Mouse (Mus musculus) ES-Bruce4 (cell line): Measurements from ENCODE around the gene Krtap3-3. TPM values are rescaled to one million over a fixed set of nuclear protein-coding genes. Genes with fewer than 3 reads are reported as not detected.

Source experiments
- H3K27ac ChIP-seq: 2 replicates; pipeline ENCODE4 v1.5.1; 2012; ENCODE audit warnings: low read length, inconsistent platforms; ENCODE audit not compliant: insufficient read depth
- H3K27me3 ChIP-seq: 2 replicates; pipeline ENCODE4 v1.6.1; 2012; ENCODE audit warnings: mild to moderate bottlenecking, low read length, inconsistent platforms; ENCODE audit not compliant: control insufficient read depth, poor library complexity, insufficient read depth, severe bottlenecking
- H3K36me3 ChIP-seq: 2 replicates; pipeline ENCODE4 v1.6.1; 2012; ENCODE audit warnings: inconsistent platforms, mild to moderate bottlenecking, low read length, moderate library complexity; ENCODE audit not compliant: control insufficient read depth, poor library complexity, insufficient read depth, severe bottlenecking
- H3K4me1 ChIP-seq: one replicate; pipeline ENCODE4 v1.8.1; 2011; ENCODE audit warnings: low read length; ENCODE audit not compliant: control insufficient read depth, insufficient read depth
- H3K4me3 ChIP-seq: 2 replicates; pipeline ENCODE4 v1.5.1; 2011; ENCODE audit warnings: low read depth, mild to moderate bottlenecking, low read length
- H3K9ac ChIP-seq: 2 replicates; pipeline ENCODE4 v1.6.1; 2012; ENCODE audit warnings: low read depth, mild to moderate bottlenecking, inconsistent platforms; ENCODE audit not compliant: poor library complexity, severe bottlenecking
- H3K9me3 ChIP-seq: replicated peaks from 2 replicates; pipeline ENCODE4 v1.6.1; 2012; ENCODE audit warnings: mild to moderate bottlenecking, low read length, inconsistent platforms; ENCODE audit not compliant: control insufficient read depth, poor library complexity, insufficient read depth, severe bottlenecking
- CTCF ChIP-seq: IDR thresholded peaks from one replicate; pipeline ENCODE4 v1.8.1; 2011; ENCODE audit warnings: low read depth, low read length
- EP300 ChIP-seq: IDR thresholded peaks from 2 replicates; pipeline ENCODE4 v1.6.1; 2011; ENCODE audit warnings: low read depth, low read length; ENCODE audit not compliant: insufficient read depth
- POLR2A ChIP-seq: IDR thresholded peaks from one replicate; pipeline ENCODE4 v1.8.1; 2011; ENCODE audit warnings: low read length; ENCODE audit not compliant: insufficient read depth
- polyA plus RNA-seq: library from polyadenylated mRNA; stranded (reverse); fragments of >200 nt; gene quantifications from 2 replicates; pipeline ENCODE4 v1.2.4, GENCODE M21; 2011; ENCODE audit warnings: low read depth; ENCODE audit not compliant: missing spikeins, insufficient read depth, insufficient read length

The Krtap3-3 gene
- polyA plus RNA-seq, 1 experiment: not detected

DNA sequence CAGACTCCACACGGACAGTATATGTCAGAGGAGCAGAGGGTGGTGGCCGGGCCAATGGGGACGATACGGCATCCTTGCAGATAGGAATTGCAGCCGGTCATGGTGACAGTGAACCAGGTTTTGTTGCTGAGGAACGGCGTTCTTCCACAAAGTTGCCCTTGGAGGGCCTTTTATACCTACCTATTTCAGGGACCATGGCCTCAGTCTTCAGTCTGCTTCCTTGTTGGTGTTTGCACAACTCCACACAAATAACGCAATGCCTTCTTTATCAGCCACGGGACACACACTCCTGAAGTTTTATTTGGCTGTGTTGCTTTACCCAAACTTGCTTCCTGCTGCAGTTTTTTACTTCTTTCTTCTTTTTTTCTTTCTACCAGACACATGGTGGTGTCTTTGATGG, 8.7 kb upstream of the Krtap3-3 start, which contains the start of gene Gm11939:
Gene Gm11939 (minus strand): TSS at position 101 of the 400 bp plus-strand sequence.
- H3K4me1 ChIP-seq: no peaks in the 10 kb centered on the region
- H3K27me3 ChIP-seq: no peaks in the 10 kb centered on the region
- H3K27ac ChIP-seq: no peak within 1 kb of the TSS
- H3K9ac ChIP-seq: no peak within 1 kb of the TSS
- no peak within 1 kb of the TSS for H3K4me3 ChIP-seq
- TF ChIP-seq EP300 (no peak), CTCF (no peak), POLR2A (no peak)
- no peaks in the 10 kb centered on the region for H3K9me3 ChIP-seq
- no peaks in the 10 kb centered on the region for H3K36me3 ChIP-seq

GRCm38 (mm10) chr11:99557976-99558745, 7.5 kb upstream of the Krtap3-3 start:
- Histone ChIP-seq H3K9ac (no peak overlapping the region), H3K9me3 (no peaks in the 10 kb centered on the region), H3K4me1 (no peaks in the 10 kb centered on the region), H3K36me3 (no peaks in the 10 kb centered on the region), H3K27ac (no peak overlapping the region), H3K27me3 (no peaks in the 10 kb centered on the region), H3K4me3 (no peak overlapping the region)
- no peak for TF ChIP-seq CTCF
- TF ChIP-seq POLR2A: no peak
- TF ChIP-seq EP300: no peak

DNA sequence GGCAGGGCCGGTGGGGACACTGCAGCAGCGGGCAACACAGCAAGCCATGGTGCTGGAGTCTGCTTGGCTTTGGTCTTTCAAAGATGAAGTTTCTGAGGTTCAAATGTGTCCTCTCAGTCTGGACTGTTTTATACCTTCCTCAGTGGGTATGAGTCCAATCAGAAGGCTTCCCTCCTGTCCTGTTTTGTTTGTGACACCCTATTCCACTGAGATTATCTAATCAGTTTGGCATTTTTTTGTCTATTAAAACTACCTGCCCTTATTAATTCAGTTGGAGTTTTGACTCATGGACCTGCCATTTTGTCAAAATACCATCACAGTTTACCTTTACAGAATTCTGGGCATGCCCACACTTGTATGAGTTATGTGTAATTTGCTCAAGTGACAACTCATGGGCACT, 6.1 kb upstream of the Krtap3-3 start, which contains the start of gene Krtap3-2:
Gene Krtap3-2 (minus strand): TSS at position 101 of the 400 bp plus-strand sequence.
- TF ChIP-seq EP300: no peak
- TF ChIP-seq POLR2A: no peak
- no peak for TF ChIP-seq CTCF
- Histone ChIP-seq H3K4me3 (no peak within 1 kb of the TSS), H3K9me3 (no peaks in the 10 kb centered on the region)

GRCm38 (mm10) chr11:99556195-99556594, 5.5 kb upstream of the Krtap3-3 start:
- no peaks in the 10 kb centered on the region for H3K9me3 ChIP-seq
- H3K36me3 ChIP-seq: no peaks in the 10 kb centered on the region
- H3K27me3 ChIP-seq: no peaks in the 10 kb centered on the region
- no peak overlapping the region for H3K4me3 ChIP-seq
- TF ChIP-seq EP300 (no peak), CTCF (no peak), POLR2A (no peak)
- H3K9ac ChIP-seq: no peak overlapping the region
- no peak overlapping the region for H3K27ac ChIP-seq
- no peaks in the 10 kb centered on the region for H3K4me1 ChIP-seq

More for the DNA sequence above, 6.1 kb upstream of the Krtap3-3 start, which contains the start of gene Krtap3-2:
- H3K36me3 ChIP-seq: no peaks in the 10 kb centered on the region
- H3K27me3 ChIP-seq: no peaks in the 10 kb centered on the region
- no peak within 1 kb of the TSS for H3K27ac ChIP-seq
- no peaks in the 10 kb centered on the region for H3K4me1 ChIP-seq
- no peak within 1 kb of the TSS for H3K9ac ChIP-seq

GRCm38 (mm10) chr11:99547892-99548291, 2.8 kb downstream of the Krtap3-3 start:
- no peak overlapping the region for H3K27ac ChIP-seq
- TF ChIP-seq CTCF (no peak), EP300 (no peak), POLR2A (no peak)

DNA sequence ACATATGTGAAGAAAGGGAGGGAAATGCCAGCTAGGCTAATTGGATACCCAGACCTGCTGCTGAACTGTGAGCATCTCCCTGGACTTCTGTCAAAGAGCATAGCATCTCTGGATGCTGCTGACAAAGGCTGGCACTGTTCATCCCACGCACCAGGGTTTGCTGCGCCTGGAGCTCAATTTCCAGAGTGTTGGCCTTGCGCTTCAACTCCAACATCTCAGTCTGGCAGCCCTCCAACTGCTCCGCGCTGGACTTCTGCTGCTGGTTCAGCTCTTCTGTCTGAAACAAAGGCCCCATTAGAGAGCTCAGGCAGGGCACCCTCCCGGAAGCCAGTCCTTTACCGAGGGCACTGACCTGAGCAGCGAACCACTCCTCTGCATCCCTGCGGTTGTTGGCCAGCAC, 10.9 kb downstream of the Krtap3-3 start:
- Histone ChIP-seq H3K9ac (no peak overlapping the region), H3K27ac (no peak overlapping the region), H3K27me3 (no peaks in the 10 kb centered on the region), H3K36me3 (no peaks in the 10 kb centered on the region), H3K9me3 (no peaks in the 10 kb centered on the region), H3K4me3 (no peak overlapping the region), H3K4me1 (no peaks in the 10 kb centered on the region)
- TF ChIP-seq EP300 (no peak), POLR2A (no peak), CTCF (no peak)

More at GRCm38 (mm10) chr11:99547892-99548291, 2.8 kb downstream of the Krtap3-3 start:
- no peaks in the 10 kb centered on the region for H3K9me3 ChIP-seq
- H3K4me1 ChIP-seq: no peaks in the 10 kb centered on the region
- no peak overlapping the region for H3K9ac ChIP-seq
- no peak overlapping the region for H3K4me3 ChIP-seq
- H3K27me3 ChIP-seq: no peaks in the 10 kb centered on the region
- no peaks in the 10 kb centered on the region for H3K36me3 ChIP-seq
